Mouse (Mus musculus) intestine, postnatal 0 days (tissue): ENCODE results near the gene Sh3bp4. TPM values are rescaled to one million over a fixed set of nuclear protein-coding genes. Genes with fewer than 3 reads are reported as not detected.

ENCODE experiments used
- ATAC-seq: fragments of 200-750 bp; cut with Nextera tagmentation; 2 replicates; pipeline ENCODE4 v1.8.0; 2017; ENCODE audit warnings: mild to moderate bottlenecking, moderate TSS enrichment, moderate library complexity
- H3K27ac ChIP-seq: fragments of 300-500 bp; sonication (generic); 2 replicates; pipeline ENCODE4 v1.5.1; 2014; ENCODE audit warnings: mild to moderate bottlenecking, low read depth, low read length, moderate library complexity
- H3K27me3 ChIP-seq: fragments of 300-500 bp; sonication (generic); replicated peaks from 2 replicates; pipeline ENCODE4 v1.6.1; 2014; ENCODE audit warnings: low read length, mixed read lengths; ENCODE audit not compliant: control insufficient read depth, insufficient read depth
- H3K36me3 ChIP-seq: fragments of 300-500 bp; sonication (generic); 2 replicates; pipeline ENCODE4 v1.6.1; 2014; ENCODE audit warnings: mild to moderate bottlenecking, moderate library complexity; ENCODE audit not compliant: control insufficient read depth, insufficient read depth
- H3K4me1 ChIP-seq: fragments of 300-500 bp; sonication (generic); replicated peaks from 2 replicates; pipeline ENCODE4 v1.6.1; 2014; ENCODE audit warnings: antibody characterized with exemption, low read length, mixed read lengths; ENCODE audit not compliant: control insufficient read depth, insufficient read depth
- H3K4me2 ChIP-seq: fragments of 300-500 bp; sonication (generic); replicated peaks from 2 replicates; pipeline ENCODE4 v1.6.1; 2014; ENCODE audit warnings: low read depth, mild to moderate bottlenecking, moderate library complexity
- H3K4me3 ChIP-seq: fragments of 300-500 bp; sonication (generic); 2 replicates; pipeline ENCODE4 v1.5.1; 2014; ENCODE audit warnings: low read depth, low read length
- H3K9ac ChIP-seq: fragments of 300-500 bp; sonication (generic); 2 replicates; pipeline ENCODE4 v1.6.1; 2014; ENCODE audit warnings: mild to moderate bottlenecking, low read depth, low read length
- H3K9me3 ChIP-seq: fragments of 300-500 bp; sonication (generic); 2 replicates; pipeline ENCODE4 v1.6.1; 2016; ENCODE audit warnings: mixed run types; ENCODE audit not compliant: control insufficient read depth
- CTCF ChIP-seq: sonication (generic); IDR thresholded peaks from 2 replicates; pipeline ENCODE4 v1.5.1; 2016; ENCODE audit warnings: low read depth, mild to moderate bottlenecking, control low read depth, antibody characterized with exemption, moderate library complexity
- WGBS: fragments of 180-500 bp; shearing (Covaris S2); extraction: QIAGEN DNeasy Blood & Tissue Kit; methylation state at CpG from one replicate; pipeline ENCODE4 v1.1.7; 2014; 5-methylcytosine and 5-hydroxymethylcytosine counted together
- polyA plus RNA-seq: library from polyadenylated mRNA; unstranded; fragments of >200 nt; fragmentation: Nextera tagmentation; extraction: Ambion mirVana; gene quantifications from 2 replicates; pipeline ENCODE4 v1.2.1, GENCODE M21; 2015

The Sh3bp4 gene
- 6.1 and 6.2 TPM in 2 replicates for polyA plus RNA-seq

- peak within 1 kb of the TSS; percentile 81 for H3K27ac ChIP-seq
- H3K9ac ChIP-seq = peak within 1 kb of the TSS; percentile 81
- under 1% methylated on average over 58 of the region's 63 CpGs for WGBS
- H3K4me2 ChIP-seq = peak within 1 kb of the TSS; percentile 95
- no peaks in the 10 kb centered on the region for H3K9me3 ChIP-seq
- H3K4me3 ChIP-seq = peak within 1 kb of the TSS; percentile 89
- no peaks in the 10 kb centered on the region for H3K27me3 ChIP-seq
- peaks cover 3% of the 10 kb centered on the region for H3K4me1 ChIP-seq
- ATAC-seq = peak; percentile 94
- TF ChIP-seq CTCF = peak; percentile 35
- no peaks in the 10 kb centered on the region for H3K36me3 ChIP-seq
Observed at GRCm38 (mm10) chr1:89070103-89070700, at the start of gene Sh3bp4. TSS of gene Sh3bp4 (plus strand) at chr1:89070415.

GRCm38 (mm10) chr1:89022997-89023396 is 47.2 kb upstream of the Sh3bp4 start:
- no peak overlapping the region for H3K4me3 ChIP-seq
- H3K9ac ChIP-seq = no peak overlapping the region
- H3K27me3 ChIP-seq = no peaks in the 10 kb centered on the region
- no peaks in the 10 kb centered on the region for H3K9me3 ChIP-seq
- TF ChIP-seq CTCF = no peak
- WGBS = 94% methylated on average over 7 of the region's 7 CpGs
- no peak overlapping the region for H3K27ac ChIP-seq
- no peak overlapping the region for H3K4me2 ChIP-seq
- H3K4me1 ChIP-seq = peaks cover 6% of the 10 kb centered on the region
- no peak for ATAC-seq
- no peaks in the 10 kb centered on the region for H3K36me3 ChIP-seq

- no peak overlapping the region for H3K4me3 ChIP-seq
- WGBS = 36% methylated on average over 9 of the region's 9 CpGs
- no peak overlapping the region for H3K9ac ChIP-seq
- no peaks in the 10 kb centered on the region for H3K27me3 ChIP-seq
- H3K36me3 ChIP-seq = no peaks in the 10 kb centered on the region
- no peaks in the 10 kb centered on the region for H3K9me3 ChIP-seq
- peak overlapping the region; percentile 41; the same call in 1 of the 2 replicates for H3K4me2 ChIP-seq
- TF ChIP-seq CTCF = no peak
- H3K4me1 ChIP-seq = peaks cover 6% of the 10 kb centered on the region
- 0 out of 2 replicates have a peak overlapping the region, but pooled peaks have one; percentile 76 for H3K27ac ChIP-seq
- peak; percentile 57; the same call in 1 of the 2 replicates for ATAC-seq
Observed at GRCm38 (mm10) chr1:89024696-89025612, 45.3 kb upstream of the Sh3bp4 start.

- H3K9me3 ChIP-seq = no peaks in the 10 kb centered on the region
- peak; percentile 87 for ATAC-seq
Observed at GRCm38 (mm10) chr1:89026040-89026439, 44.2 kb upstream of the Sh3bp4 start.

GRCm38 (mm10) chr1:89029136-89029927 is 40.9 kb upstream of the Sh3bp4 start:
- Histone ChIP-seq H3K9ac (no peak overlapping the region), H3K27ac (no peak overlapping the region), H3K9me3 (no peaks in the 10 kb centered on the region), H3K36me3 (no peaks in the 10 kb centered on the region), H3K4me3 (no peak overlapping the region), H3K4me2 (no peak overlapping the region), H3K4me1 (peaks cover 6% of the 10 kb centered on the region), H3K27me3 (no peaks in the 10 kb centered on the region)
- TF ChIP-seq CTCF = no peak
- ATAC-seq = no peak
- 64% methylated on average over 11 of the region's 11 CpGs for WGBS

More at GRCm38 (mm10) chr1:89026040-89026439, 44.2 kb upstream of the Sh3bp4 start:
- peaks cover 6% of the 10 kb centered on the region for H3K4me1 ChIP-seq
- H3K4me2 ChIP-seq = peak overlapping the region; percentile 41
- H3K9ac ChIP-seq = no peak overlapping the region
- no peak overlapping the region for H3K4me3 ChIP-seq
- H3K27me3 ChIP-seq = no peaks in the 10 kb centered on the region
- no peaks in the 10 kb centered on the region for H3K36me3 ChIP-seq
- H3K27ac ChIP-seq = peak overlapping the region; percentile 76
- TF ChIP-seq CTCF = no peak
- 25% methylated on average over 1 of the region's 1 CpGs for WGBS
